Mouse (Mus musculus): ENCODE results near the gene Ivns1abp.
A peak's percentile ranks its signal among the peaks of the same experiment; 100 is the strongest.
"Not testable (repeated sequence)": the region's sequence is repeated elsewhere in the genome, so short reads cannot be mapped to it uniquely, and the experiment has no call there.

Gene Ivns1abp

GRCm38 (mm10) chr1:151344283-151345108 lies at the start of gene Ivns1abp:
TSS of gene Ivns1abp (plus strand) at chr1:151344477.
- DNase-seq (ENCODE audit: low spot score): peak; percentile 87

GRCm38 (mm10) chr1:151295486-151295885 lies 48.8 kb upstream of the Ivns1abp start:
- DNase-seq (ENCODE audit: low spot score): no peak

- no peak for DNase-seq (ENCODE audit: low spot score)
Measured at GRCm38 (mm10) chr1:151296621-151297020, 47.7 kb upstream of the Ivns1abp start.

GRCm38 (mm10) chr1:151297025-151297424 lies 47.3 kb upstream of the Ivns1abp start:
- DNase-seq (ENCODE audit: low spot score): no peak

- DNase-seq (ENCODE audit: low spot score): no peak
Measured at GRCm38 (mm10) chr1:151297596-151297995, 46.7 kb upstream of the Ivns1abp start.

GRCm38 (mm10) chr1:151301456-151301855 lies 42.8 kb upstream of the Ivns1abp start:
- no peak for DNase-seq (ENCODE audit: low spot score)

GRCm38 (mm10) chr1:151301904-151302303 lies 42.4 kb upstream of the Ivns1abp start:
- DNase-seq (ENCODE audit: low spot score): no peak

- DNase-seq (ENCODE audit: low spot score): no peak
Measured at GRCm38 (mm10) chr1:151303265-151303664, 41.0 kb upstream of the Ivns1abp start.

- not testable (repeated sequence) for DNase-seq (ENCODE audit: low spot score)
Measured at GRCm38 (mm10) chr1:151305001-151305400, 39.3 kb upstream of the Ivns1abp start.

GRCm38 (mm10) chr1:151307059-151307458 lies 37.2 kb upstream of the Ivns1abp start:
- DNase-seq (ENCODE audit: low spot score): no peak

- no peak for DNase-seq (ENCODE audit: low spot score)
Measured at GRCm38 (mm10) chr1:151307821-151308220, 36.5 kb upstream of the Ivns1abp start.

GRCm38 (mm10) chr1:151308508-151308907 lies 35.8 kb upstream of the Ivns1abp start:
- no peak for DNase-seq (ENCODE audit: low spot score)

GRCm38 (mm10) chr1:151310511-151310910 lies 33.8 kb upstream of the Ivns1abp start:
- no peak for DNase-seq (ENCODE audit: low spot score)

GRCm38 (mm10) chr1:151311379-151311778 lies 32.9 kb upstream of the Ivns1abp start:
- no peak for DNase-seq (ENCODE audit: low spot score)

GRCm38 (mm10) chr1:151319267-151319666 lies 25.0 kb upstream of the Ivns1abp start:
- no peak for DNase-seq (ENCODE audit: low spot score)

- DNase-seq (ENCODE audit: low spot score): no peak
Measured at GRCm38 (mm10) chr1:151320408-151320807, 23.9 kb upstream of the Ivns1abp start.

- DNase-seq (ENCODE audit: low spot score): no peak
Measured at GRCm38 (mm10) chr1:151325328-151325727, 18.9 kb upstream of the Ivns1abp start.

GRCm38 (mm10) chr1:151328341-151329097 lies 15.8 kb upstream of the Ivns1abp start:
- no peak for DNase-seq (ENCODE audit: low spot score)

GRCm38 (mm10) chr1:151329601-151330000 lies 14.7 kb upstream of the Ivns1abp start:
- no peak for DNase-seq (ENCODE audit: low spot score)

GRCm38 (mm10) chr1:151332819-151333218 lies 11.5 kb upstream of the Ivns1abp start:
- no peak for DNase-seq (ENCODE audit: low spot score)

- DNase-seq (ENCODE audit: low spot score): no peak
Measured at GRCm38 (mm10) chr1:151338234-151338633, 6.0 kb upstream of the Ivns1abp start.

- DNase-seq (ENCODE audit: low spot score): no peak
Measured at GRCm38 (mm10) chr1:151338941-151339340, 5.3 kb upstream of the Ivns1abp start.
